Mouse (Mus musculus): ENCODE measurements around the gene Tor3a. TPM values are rescaled to one million over a fixed set of nuclear protein-coding genes. Genes with fewer than 3 reads are reported as not detected.

The Tor3a gene
- polyA plus RNA-seq, 1 experiment from 2014 or later, result 3.4 TPM

Other genes with a start within 250 kb of the Tor3a start
- 11.3 and 11.7 TPM in 2 replicates for gene Soat1, start 200.0 kb downstream of the Tor3a start, polyA plus RNA-seq (2015; fragmentation: Nextera tagmentation; extraction: Ambion mirVana)
- gene Gm10031, start 150.3 kb downstream of the Tor3a start, polyA plus RNA-seq (2015; fragmentation: Nextera tagmentation; extraction: Ambion mirVana), result 0.44 and 0.84 TPM in 2 replicates
- gene Abl2, start 115.6 kb downstream of the Tor3a start, polyA plus RNA-seq (2015; fragmentation: Nextera tagmentation; extraction: Ambion mirVana), result 5.7 and 5.8 TPM in 2 replicates
- gene Fam20b, start 44.7 kb upstream of the Tor3a start, polyA plus RNA-seq (2015; fragmentation: Nextera tagmentation; extraction: Ambion mirVana), result 29.2 and 32.7 TPM in 2 replicates
- 1.8 and 2.2 TPM in 2 replicates for gene Angptl1, start 164.2 kb upstream of the Tor3a start, polyA plus RNA-seq (2015; fragmentation: Nextera tagmentation; extraction: Ambion mirVana)

Data from hindbrain, embryonic 15.5 days (tissue).